Mouse (Mus musculus): ENCODE data around the gene Srsf12. TPM values are rescaled to one million over a fixed set of nuclear protein-coding genes. Genes with fewer than 3 reads are reported as not detected.

Gene Srsf12
- polyA plus RNA-seq, 1 experiment from 2014 or later, result 2.3 TPM

DNA sequence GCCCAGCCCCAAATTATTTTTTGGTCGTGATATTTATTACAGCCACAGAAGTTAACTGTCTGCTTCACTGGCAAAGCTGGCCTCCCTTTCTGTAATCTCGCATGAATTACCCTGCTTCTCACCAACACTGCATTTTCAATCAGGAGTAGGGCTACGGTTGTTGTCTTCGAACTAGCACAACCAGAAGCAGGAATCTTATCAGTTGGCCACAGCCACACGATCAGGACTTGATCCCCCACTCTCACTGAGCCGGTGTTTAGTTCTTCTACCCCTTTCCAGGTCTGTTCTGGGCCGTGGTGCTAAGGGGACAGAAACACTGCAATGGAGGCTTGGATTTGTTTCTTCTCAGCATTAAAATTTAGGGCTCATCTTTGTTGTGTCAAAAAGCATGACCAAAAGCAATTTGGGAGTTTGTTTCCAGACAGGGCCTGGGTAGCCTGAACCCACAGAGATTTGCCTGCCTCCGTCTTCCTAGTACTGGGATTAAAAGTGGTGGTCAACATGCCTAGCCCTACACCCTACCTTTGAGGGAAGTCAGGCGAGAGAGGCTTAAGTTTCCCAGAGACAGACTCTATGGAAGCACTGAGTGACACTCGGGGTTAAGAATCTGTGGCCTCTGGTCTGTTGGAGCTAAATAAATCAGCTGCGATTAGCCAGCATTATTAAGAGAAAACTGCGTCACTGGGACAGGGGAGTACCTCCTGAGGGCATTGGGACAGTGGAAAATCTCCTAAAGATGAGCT is 34.4 kb downstream of the Srsf12 start:
- Histone ChIP-seq H3K4me3 (ENCODE audit: control insufficient read depth in 1 of 2, insufficient read depth in 1 of 2, low read depth in 1 of 2, low read length in 2 of 2) (no peak overlapping the region), H3K4me1 (ENCODE audit: control insufficient read depth in 2 of 2, insufficient read depth in 2 of 2, low read length in 2 of 2) (peaks cover 3 to 24% of the 10 kb centered on the region in 2 experiments), H3K9ac (ENCODE audit: low read length) (no peak overlapping the region), H3K9me3 (ENCODE audit: control insufficient read depth, low read length) (no peaks in the 10 kb centered on the region), H3K27me3 (ENCODE audit: control insufficient read depth, insufficient read depth, low read length) (no peaks in the 10 kb centered on the region), H3K27ac (replicated peaks in 1 of 2; ENCODE audit: control insufficient read depth in 1 of 2, insufficient read depth in 1 of 2, low read depth in 2 of 2, low read length in 2 of 2) (peak overlapping the region in 1 of 2 experiments; percentile 41; a peak in 1 of 4 replicates), H3K36me3 (ENCODE audit: control insufficient read depth, insufficient read depth, low read length) (peaks cover 39% of the 10 kb centered on the region), H3K4me2 (ENCODE audit: low read length) (no peak overlapping the region)
- no peak for ATAC-seq (ENCODE audit: insufficient number of reproducible peaks, insufficient read depth, low FRiP score, low read depth)
- whole genome bisulfite sequencing, result 59% methylated on average over 12 of the region's 12 CpGs

DNA sequence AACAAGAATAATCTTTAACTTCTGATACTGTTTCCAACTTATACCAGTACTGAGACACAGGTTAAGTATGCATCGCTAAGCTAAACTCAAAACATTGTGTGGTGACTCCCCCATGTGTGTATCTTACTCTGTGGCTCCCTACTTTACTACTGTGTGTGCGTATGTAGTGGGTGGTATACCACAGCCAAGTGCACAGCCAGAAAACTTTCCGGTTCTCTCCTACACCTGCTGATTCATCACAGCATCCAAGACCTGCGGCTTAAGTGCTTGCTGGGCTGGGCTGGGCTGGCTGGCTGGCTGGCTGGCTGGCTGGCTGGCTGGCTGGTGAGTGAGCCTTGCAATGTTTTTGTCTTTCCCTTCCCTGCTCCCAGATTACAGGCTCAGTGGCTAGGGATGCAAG is 35.1 kb downstream of the Srsf12 start:
- Histone ChIP-seq H3K36me3 (ENCODE audit: control insufficient read depth, insufficient read depth, low read length) (peaks cover 39% of the 10 kb centered on the region), H3K4me2 (ENCODE audit: low read length) (no peak overlapping the region), H3K9ac (ENCODE audit: low read length) (no peak overlapping the region; the same call in 1 of the 2 replicates), H3K4me1 (ENCODE audit: control insufficient read depth in 2 of 2, insufficient read depth in 2 of 2, low read length in 2 of 2) (peaks cover 3 to 24% of the 10 kb centered on the region in 2 experiments), H3K27ac (replicated peaks in 1 of 2; ENCODE audit: control insufficient read depth in 1 of 2, insufficient read depth in 1 of 2, low read depth in 2 of 2, low read length in 2 of 2) (no peak overlapping the region), H3K9me3 (ENCODE audit: control insufficient read depth, low read length) (no peaks in the 10 kb centered on the region), H3K27me3 (ENCODE audit: control insufficient read depth, insufficient read depth, low read length) (no peaks in the 10 kb centered on the region), H3K4me3 (ENCODE audit: control insufficient read depth in 1 of 2, insufficient read depth in 1 of 2, low read depth in 1 of 2, low read length in 2 of 2) (no peak overlapping the region)
- no peak for ATAC-seq (ENCODE audit: insufficient number of reproducible peaks, insufficient read depth, low FRiP score, low read depth)
- WGBS, result 78% methylated on average over 4 of the region's 4 CpGs

DNA sequence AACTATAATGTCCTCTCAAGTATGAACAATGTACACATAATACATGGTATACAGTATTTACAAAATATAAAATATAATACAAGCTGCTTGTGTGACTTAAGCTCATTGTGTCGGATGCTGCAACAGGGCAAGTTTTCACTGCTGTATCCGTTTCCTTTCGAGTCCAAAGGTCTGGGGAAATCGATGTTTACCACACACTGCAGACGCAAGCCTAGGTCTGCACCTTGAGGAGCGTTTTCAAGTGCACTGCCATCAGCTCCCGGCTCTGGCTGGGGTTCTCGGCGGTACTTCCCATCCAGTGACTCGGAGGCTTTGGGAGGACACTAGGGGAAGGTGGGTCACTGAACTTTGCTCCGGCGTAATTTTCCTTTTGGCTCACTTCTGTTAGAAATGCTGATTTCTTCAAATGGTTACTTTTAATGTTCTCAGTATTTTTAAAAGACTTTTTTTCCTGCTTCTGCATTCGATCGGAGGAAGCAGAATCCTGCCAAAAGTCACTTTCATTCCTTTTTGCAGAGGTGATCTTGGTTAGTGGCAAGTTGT is 37.1 kb downstream of the Srsf12 start:
- WGBS, result 77% methylated on average over 14 of the region's 14 CpGs
- Histone ChIP-seq H3K36me3 (ENCODE audit: control insufficient read depth, insufficient read depth, low read length) (peaks cover 39% of the 10 kb centered on the region), H3K4me3 (ENCODE audit: control insufficient read depth in 1 of 2, insufficient read depth in 1 of 2, low read depth in 1 of 2, low read length in 2 of 2) (peak overlapping the region; percentile 17 to 89; a peak in 3 of 4 replicates), H3K4me2 (ENCODE audit: low read length) (peak overlapping the region; percentile 87), H3K9me3 (ENCODE audit: control insufficient read depth, low read length) (no peaks in the 10 kb centered on the region), H3K27me3 (ENCODE audit: control insufficient read depth, insufficient read depth, low read length) (no peaks in the 10 kb centered on the region), H3K27ac (replicated peaks in 1 of 2; ENCODE audit: control insufficient read depth in 1 of 2, insufficient read depth in 1 of 2, low read depth in 2 of 2, low read length in 2 of 2) (peak overlapping the region in 1 of 2 experiments; percentile 33; a peak in 1 of 4 replicates), H3K4me1 (ENCODE audit: control insufficient read depth in 2 of 2, insufficient read depth in 2 of 2, low read length in 2 of 2) (peaks cover 3 to 24% of the 10 kb centered on the region in 2 experiments), H3K9ac (ENCODE audit: low read length) (peak overlapping the region; percentile 79)
- ATAC-seq (ENCODE audit: insufficient number of reproducible peaks, insufficient read depth, low FRiP score, low read depth), result no peak

DNA sequence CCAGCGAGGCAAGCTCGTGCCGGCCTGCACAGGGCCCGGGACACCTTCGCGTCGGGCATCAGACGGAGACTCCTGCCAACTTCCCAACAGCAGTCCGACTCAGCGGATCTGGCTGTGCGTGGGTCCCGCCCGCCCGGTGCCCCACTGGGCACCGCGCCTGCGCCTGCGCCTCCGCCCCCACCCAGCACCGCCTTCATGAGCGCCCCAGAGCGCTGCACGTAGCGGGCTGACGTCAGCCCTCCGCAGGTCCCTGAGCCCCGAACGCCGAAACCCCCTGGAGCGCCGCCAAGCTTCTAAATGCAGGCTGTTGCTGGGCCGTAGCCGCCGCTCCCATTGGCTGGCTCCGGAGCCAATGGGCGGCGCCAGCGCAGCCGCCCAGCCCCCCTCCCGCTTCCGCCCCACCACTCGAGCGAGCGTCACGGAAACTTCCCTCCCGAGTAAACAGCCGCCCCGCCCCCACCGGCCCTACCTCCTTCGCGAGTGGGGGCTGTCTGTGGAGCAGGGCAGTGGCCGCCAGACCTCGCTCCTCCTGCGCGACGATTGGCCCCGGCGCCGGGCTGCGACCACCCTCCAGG is 38.8 kb downstream of the Srsf12 start:
- Histone ChIP-seq H3K4me1 (ENCODE audit: control insufficient read depth in 2 of 2, insufficient read depth in 2 of 2, low read length in 2 of 2) (peaks cover 3 to 24% of the 10 kb centered on the region in 2 experiments), H3K27ac (replicated peaks in 1 of 2; ENCODE audit: control insufficient read depth in 1 of 2, insufficient read depth in 1 of 2, low read depth in 2 of 2, low read length in 2 of 2) (peak overlapping the region; percentile 100), H3K9me3 (ENCODE audit: control insufficient read depth, low read length) (no peaks in the 10 kb centered on the region), H3K4me2 (ENCODE audit: low read length) (peak overlapping the region; percentile 87), H3K9ac (ENCODE audit: low read length) (peak overlapping the region; percentile 98), H3K36me3 (ENCODE audit: control insufficient read depth, insufficient read depth, low read length) (peaks cover 38% of the 10 kb centered on the region), H3K4me3 (ENCODE audit: control insufficient read depth in 1 of 2, insufficient read depth in 1 of 2, low read depth in 1 of 2, low read length in 2 of 2) (peak overlapping the region; percentile 89 to 100), H3K27me3 (ENCODE audit: control insufficient read depth, insufficient read depth, low read length) (no peaks in the 10 kb centered on the region)
- under 1% methylated on average over 60 of the region's 60 CpGs for WGBS
- ATAC-seq (ENCODE audit: insufficient number of reproducible peaks, insufficient read depth, low FRiP score, low read depth), result peak; percentile 90

DNA sequence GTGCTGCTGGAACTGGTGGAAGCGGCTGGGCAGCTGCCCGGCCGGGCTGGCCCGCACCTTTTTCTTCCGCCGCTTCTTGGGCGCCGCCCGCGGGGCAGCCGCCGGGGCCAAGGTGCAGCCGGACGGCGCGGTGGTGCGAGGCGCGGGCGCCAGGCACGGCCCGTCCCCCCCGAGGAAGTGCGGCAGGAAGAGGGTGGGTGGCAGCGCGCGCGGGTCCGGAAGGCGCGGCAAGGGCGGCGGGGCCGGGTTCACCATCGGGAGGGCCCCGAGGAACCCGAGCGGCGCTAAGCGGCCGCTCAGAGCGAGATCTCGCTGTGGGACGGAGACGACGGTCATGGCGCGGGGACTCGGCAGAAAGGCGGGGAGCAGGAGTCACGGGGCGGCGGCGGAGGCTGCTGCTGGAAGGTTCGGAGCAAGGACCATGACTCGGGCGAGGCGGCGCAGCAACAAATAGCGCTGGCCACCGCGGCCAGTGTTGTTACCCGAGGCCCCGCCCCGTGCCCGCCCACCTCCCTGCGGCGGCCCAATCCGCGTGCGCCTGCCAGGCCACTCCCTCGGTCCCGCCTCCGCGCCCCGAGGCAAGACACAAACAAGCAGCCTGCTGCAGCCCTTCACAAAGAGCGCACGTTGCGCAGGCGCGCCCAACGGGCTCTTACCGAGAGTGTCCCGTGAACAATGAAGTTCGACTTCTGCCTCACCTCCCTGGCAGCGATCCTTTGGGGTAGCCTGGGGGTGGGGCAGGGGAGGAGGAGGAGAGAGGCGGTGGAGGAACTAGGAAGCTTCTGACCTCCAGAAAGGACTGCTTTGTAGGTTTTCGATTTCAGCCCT is 39.5 kb downstream of the Srsf12 start:
- no peaks in the 10 kb centered on the region for H3K27me3 ChIP-seq (ENCODE audit: control insufficient read depth, insufficient read depth, low read length)
- peaks cover 3 to 24% of the 10 kb centered on the region in 2 experiments for H3K4me1 ChIP-seq (ENCODE audit: control insufficient read depth in 2 of 2, insufficient read depth in 2 of 2, low read length in 2 of 2)
- peak overlapping the region; percentile 98 for H3K9ac ChIP-seq (ENCODE audit: low read length)
- WGBS, result under 1% methylated on average over 82 of the region's 88 CpGs
- H3K4me2 ChIP-seq (ENCODE audit: low read length), result peak overlapping the region; percentile 71
- peak overlapping the region; percentile 89 to 100 for H3K4me3 ChIP-seq (ENCODE audit: control insufficient read depth in 1 of 2, insufficient read depth in 1 of 2, low read depth in 1 of 2, low read length in 2 of 2)
- H3K36me3 ChIP-seq (ENCODE audit: control insufficient read depth, insufficient read depth, low read length), result peaks cover 31% of the 10 kb centered on the region
- peak overlapping the region; percentile 100 for H3K27ac ChIP-seq (replicated peaks in 1 of 2; ENCODE audit: control insufficient read depth in 1 of 2, insufficient read depth in 1 of 2, low read depth in 2 of 2, low read length in 2 of 2)
- H3K9me3 ChIP-seq (ENCODE audit: control insufficient read depth, low read length), result no peaks in the 10 kb centered on the region
- ATAC-seq (ENCODE audit: insufficient number of reproducible peaks, insufficient read depth, low FRiP score, low read depth), result peak; percentile 90

DNA sequence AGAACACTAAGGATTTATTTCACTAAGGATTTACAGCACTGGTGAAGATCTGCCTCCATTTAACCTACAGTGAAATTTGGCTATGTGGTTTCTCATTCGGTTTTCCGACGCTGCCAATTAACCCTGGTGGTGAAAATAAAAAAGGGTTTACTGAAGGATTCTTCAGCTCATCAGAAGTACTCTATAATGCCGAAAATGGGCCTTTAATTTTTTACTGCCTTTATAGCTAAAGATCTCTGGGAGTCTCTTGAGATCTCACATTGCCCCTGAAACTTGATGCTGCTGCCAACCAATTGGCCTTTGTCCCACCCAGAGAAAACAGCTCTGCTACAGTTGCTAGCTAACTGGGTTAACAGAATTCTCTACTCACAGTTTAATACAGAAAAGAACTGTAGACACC is 40.1 kb downstream of the Srsf12 start:
- peak overlapping the region; percentile 71 for H3K4me2 ChIP-seq (ENCODE audit: low read length)
- ATAC-seq (ENCODE audit: insufficient number of reproducible peaks, insufficient read depth, low FRiP score, low read depth), result no peak
- H3K4me3 ChIP-seq (ENCODE audit: control insufficient read depth in 1 of 2, insufficient read depth in 1 of 2, low read depth in 1 of 2, low read length in 2 of 2), result peak overlapping the region; percentile 32 to 89
- H3K9me3 ChIP-seq (ENCODE audit: control insufficient read depth, low read length), result no peaks in the 10 kb centered on the region
- peak overlapping the region; percentile 98 for H3K9ac ChIP-seq (ENCODE audit: low read length)
- H3K4me1 ChIP-seq (ENCODE audit: control insufficient read depth in 2 of 2, insufficient read depth in 2 of 2, low read length in 2 of 2), result peaks cover 3 to 24% of the 10 kb centered on the region in 2 experiments
- H3K36me3 ChIP-seq (ENCODE audit: control insufficient read depth, insufficient read depth, low read length), result peaks cover 25% of the 10 kb centered on the region
- 2% methylated on average over 4 of the region's 4 CpGs for WGBS
- no peaks in the 10 kb centered on the region for H3K27me3 ChIP-seq (ENCODE audit: control insufficient read depth, insufficient read depth, low read length)
- peak overlapping the region; percentile 94 to 100 for H3K27ac ChIP-seq (replicated peaks in 1 of 2; ENCODE audit: control insufficient read depth in 1 of 2, insufficient read depth in 1 of 2, low read depth in 2 of 2, low read length in 2 of 2)

DNA sequence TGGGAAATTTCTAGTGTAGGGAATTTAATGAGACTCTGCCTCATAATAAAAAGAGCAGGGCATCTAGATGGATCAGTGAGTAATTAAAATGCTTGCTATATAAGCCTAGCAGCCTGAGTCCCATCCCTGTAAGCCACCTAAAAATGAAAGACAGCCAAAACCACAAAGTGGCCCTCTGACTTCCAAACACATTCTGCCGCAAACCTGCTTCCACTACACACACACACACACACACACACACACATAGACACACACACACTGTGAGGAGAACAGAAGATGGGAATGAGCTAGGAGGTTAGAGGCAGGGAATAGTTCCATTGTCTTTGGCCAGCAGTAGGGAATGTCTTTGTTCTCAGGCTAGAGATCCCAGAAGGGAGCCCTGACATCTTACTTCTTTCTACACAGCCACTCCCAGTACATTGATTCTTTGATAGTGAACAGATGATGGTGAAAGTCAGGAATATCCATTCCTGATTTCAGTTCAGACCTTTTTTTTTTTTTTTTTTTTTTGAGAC is 41.0 kb downstream of the Srsf12 start:
- WGBS, result 79% methylated on average over 1 of the region's 1 CpGs
- peaks cover 16% of the 10 kb centered on the region for H3K36me3 ChIP-seq (ENCODE audit: control insufficient read depth, insufficient read depth, low read length)
- no peaks in the 10 kb centered on the region for H3K9me3 ChIP-seq (ENCODE audit: control insufficient read depth, low read length)
- no peak overlapping the region for H3K4me3 ChIP-seq (ENCODE audit: control insufficient read depth in 1 of 2, insufficient read depth in 1 of 2, low read depth in 1 of 2, low read length in 2 of 2)
- H3K4me2 ChIP-seq (ENCODE audit: low read length), result no peak overlapping the region
- peaks cover 3 to 17% of the 10 kb centered on the region in 2 experiments for H3K4me1 ChIP-seq (ENCODE audit: control insufficient read depth in 2 of 2, insufficient read depth in 2 of 2, low read length in 2 of 2)
- H3K9ac ChIP-seq (ENCODE audit: low read length), result no peak overlapping the region
- ATAC-seq (ENCODE audit: insufficient number of reproducible peaks, insufficient read depth, low FRiP score, low read depth), result no peak
- no peaks in the 10 kb centered on the region for H3K27me3 ChIP-seq (ENCODE audit: control insufficient read depth, insufficient read depth, low read length)
- peak overlapping the region in 1 of 2 experiments; percentile 100; a peak in 1 of 4 replicates for H3K27ac ChIP-seq (replicated peaks in 1 of 2; ENCODE audit: control insufficient read depth in 1 of 2, insufficient read depth in 1 of 2, low read depth in 2 of 2, low read length in 2 of 2)

Data from heart, embryonic 14.5 days (tissue).